Mouse (Mus musculus) layer of hippocampus, postnatal 14 days (tissue): ENCODE results near the gene Jsrp1. TPM values are rescaled to one million over a fixed set of nuclear protein-coding genes. Genes with fewer than 3 reads are reported as not detected.
A peak's percentile ranks its signal among the peaks of the same experiment; 100 is the strongest.

ENCODE experiments used
- DNase-seq, 2 experiments: peaks; one replicate each; pipeline ENCODE4 v3.0.0; 2021 to 2022; ENCODE audit warnings: low spot score in 2 of 2, mixed read lengths in 1 of 2
- total RNA-seq, 2 experiments: library from RNA; stranded (reverse); gene quantifications; 2 replicates each; pipeline ENCODE4 v1.2.3; 2021

Gene Jsrp1
- total RNA-seq, 2 experiments from 2014 or later = 2.1 to 2.6 TPM

- no peak for DNase-seq
These were observed 782 bp downstream of the Jsrp1 start for GRCm38 (mm10) chr10:80812391-80813041.

GRCm38 (mm10) chr10:80810084-80810483 lies 3.2 kb downstream of the Jsrp1 start:
- DNase-seq = no peak

- DNase-seq = no peak
These were observed 4.2 kb downstream of the Jsrp1 start for GRCm38 (mm10) chr10:80808985-80809632.

GRCm38 (mm10) chr10:80808099-80808984 lies 5.0 kb downstream of the Jsrp1 start:
- DNase-seq = no peak

- peak; percentile 87 to 89 for DNase-seq
These were observed 6.2 kb downstream of the Jsrp1 start for GRCm38 (mm10) chr10:80807057-80807627.

- DNase-seq = no peak
These were observed 6.8 kb downstream of the Jsrp1 start for GRCm38 (mm10) chr10:80806341-80807056.

- DNase-seq = peak; percentile 72 to 75
These were observed 7.4 kb downstream of the Jsrp1 start for GRCm38 (mm10) chr10:80805925-80806324.

GRCm38 (mm10) chr10:80805322-80805721 lies 8.0 kb downstream of the Jsrp1 start:
- no peak for DNase-seq

- DNase-seq = no peak
These were observed 8.4 kb downstream of the Jsrp1 start, which contains the start of gene Amh for GRCm38 (mm10) chr10:80804916-80805315. Amh (plus strand) TSS chr10:80805243.

GRCm38 (mm10) chr10:80804340-80804739 lies 9.0 kb downstream of the Jsrp1 start:
- no peak for DNase-seq

- no peak for DNase-seq
These were observed 10.3 kb downstream of the Jsrp1 start for GRCm38 (mm10) chr10:80802996-80803395.

- no peak for DNase-seq
These were observed 10.9 kb downstream of the Jsrp1 start for GRCm38 (mm10) chr10:80802204-80802912.

- no peak for DNase-seq
These were observed 14.2 kb downstream of the Jsrp1 start for GRCm38 (mm10) chr10:80799070-80799566.

- DNase-seq = peak; percentile 97 to 98
These were observed 14.9 kb downstream of the Jsrp1 start, which contains the start of the genes Sf3a2 and Plekhj1 for GRCm38 (mm10) chr10:80798150-80799006. Sf3a2 (plus strand) TSS chr10:80798198. Plekhj1 (minus strand) TSS chr10:80798626.

- DNase-seq = peak in 1 of 2 experiments; percentile 83
These were observed 15.8 kb downstream of the Jsrp1 start for GRCm38 (mm10) chr10:80797186-80798149.

GRCm38 (mm10) chr10:80796307-80796848 lies 16.9 kb downstream of the Jsrp1 start:
- DNase-seq = no peak

GRCm38 (mm10) chr10:80794750-80795149 lies 18.5 kb downstream of the Jsrp1 start:
- no peak for DNase-seq
